Mouse (Mus musculus) layer of hippocampus, postnatal 10 days (tissue): ENCODE measurements around the gene Plekhf1. TPM values are rescaled to one million over a fixed set of nuclear protein-coding genes. Genes with fewer than 3 reads are reported as not detected.

ENCODE experiments used
- DNase-seq, 2 experiments: peaks; one replicate each; pipeline ENCODE4 v3.0.0; 2021; ENCODE audit warnings: low spot score in 2 of 2
- total RNA-seq, 2 experiments: library from RNA; stranded (reverse); gene quantifications; 2 replicates each; pipeline ENCODE4 v1.2.3; 2021

The Plekhf1 gene
- total RNA-seq, 2 experiments from 2014 or later, result 1.3 to 1.8 TPM

- no peak for DNase-seq
These were observed 39.3 kb downstream of the Plekhf1 start for GRCm38 (mm10) chr7:38188281-38189075.

- no peak for DNase-seq
These were observed 40.0 kb downstream of the Plekhf1 start for GRCm38 (mm10) chr7:38187796-38188195.

GRCm38 (mm10) chr7:38186861-38187260 is 41.0 kb downstream of the Plekhf1 start:
- DNase-seq, result no peak

GRCm38 (mm10) chr7:38184786-38185185 is 43.0 kb downstream of the Plekhf1 start:
- no peak for DNase-seq

GRCm38 (mm10) chr7:38184418-38184745 is 43.4 kb downstream of the Plekhf1 start:
- no peak for DNase-seq

GRCm38 (mm10) chr7:38183709-38184417 is 44.0 kb downstream of the Plekhf1 start:
- DNase-seq, result peak; percentile 78 to 87

- peak in 1 of 2 experiments; percentile 39 for DNase-seq
These were observed 44.7 kb downstream of the Plekhf1 start, which contains the start of gene 1600014C10Rik for GRCm38 (mm10) chr7:38182962-38183687. 1600014C10Rik (plus strand) TSS chr7:38183217.

- DNase-seq, result peak; percentile 82 to 86
These were observed 45.2 kb downstream of the Plekhf1 start for GRCm38 (mm10) chr7:38182596-38182961.

GRCm38 (mm10) chr7:38181366-38181765 is 46.5 kb downstream of the Plekhf1 start:
- DNase-seq, result no peak

GRCm38 (mm10) chr7:38179896-38180295 is 47.9 kb downstream of the Plekhf1 start:
- no peak for DNase-seq

- no peak for DNase-seq
These were observed 51.8 kb downstream of the Plekhf1 start for GRCm38 (mm10) chr7:38176056-38176455.

- peak; percentile 54 to 66 for DNase-seq
These were observed 53.3 kb downstream of the Plekhf1 start for GRCm38 (mm10) chr7:38174321-38175148.

- no peak for DNase-seq
These were observed 53.9 kb downstream of the Plekhf1 start for GRCm38 (mm10) chr7:38173871-38174270.

GRCm38 (mm10) chr7:38167724-38168141 is 60.1 kb downstream of the Plekhf1 start:
- DNase-seq, result peak; percentile 59 to 73

Other genes with a start within 250 kb of the Plekhf1 start
- gene Uri1, start 204.5 kb downstream of the Plekhf1 start, total RNA-seq, result 10 to 100 TPM; 33.5 to 42.2 TPM
- gene Ccne1, start 120.5 kb downstream of the Plekhf1 start, total RNA-seq, result 10 to 100 TPM in 1 of 2 experiments, 1 to 10 TPM in 1; 9.4 to 11.4 TPM
- 10 to 100 TPM; 17.6 to 19.7 TPM for gene 1600014C10Rik, start 44.8 kb downstream of the Plekhf1 start, total RNA-seq
- gene Pop4, start 43.4 kb upstream of the Plekhf1 start, total RNA-seq, result 10 to 100 TPM; 33.6 to 36.5 TPM